Mouse (Mus musculus) adrenal gland, adult 2 months (tissue): ENCODE results near the gene Sh2b3. TPM values are rescaled to one million over a fixed set of nuclear protein-coding genes. Genes with fewer than 3 reads are reported as not detected.

Source experiments
- DNase-seq: peaks from one replicate; pipeline ENCODE4 v3.0.0; 2021
- polyA plus RNA-seq: library from polyadenylated mRNA; depleted of rRNA; stranded (reverse); fragments of >200 nt; gene quantifications from 2 replicates; pipeline ENCODE4 v1.2.3, GENCODE M21; 2012
- total RNA-seq, 2 experiments: library from RNA; stranded (reverse); gene quantifications; 2 replicates each; pipeline ENCODE4 v1.2.3; 2021

Gene Sh2b3
- total and polyA plus RNA-seq, 3 experiments, result 28.8 to 147 (median 32.1) TPM

DNA sequence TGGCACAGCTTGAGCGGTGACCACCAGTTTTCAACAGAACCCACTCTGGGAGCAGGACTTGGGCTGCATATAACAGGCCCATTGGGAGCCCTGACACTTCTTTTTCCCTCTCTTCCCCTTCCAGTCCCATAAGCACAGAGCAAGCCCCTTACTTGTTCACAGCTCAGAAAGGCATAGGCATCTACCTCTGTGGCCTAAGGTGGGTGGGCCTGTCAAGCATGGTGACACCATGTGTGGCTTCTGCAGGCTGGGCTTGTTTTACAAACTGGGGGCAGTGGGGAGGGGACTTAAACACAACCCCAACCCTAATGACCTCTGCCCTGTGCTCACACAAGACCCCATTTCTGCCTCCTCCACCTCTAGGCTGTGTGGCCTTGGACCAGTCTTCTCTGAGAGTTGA is 13.8 kb downstream of the Sh2b3 start:
- DNase-seq, result no peak

DNA sequence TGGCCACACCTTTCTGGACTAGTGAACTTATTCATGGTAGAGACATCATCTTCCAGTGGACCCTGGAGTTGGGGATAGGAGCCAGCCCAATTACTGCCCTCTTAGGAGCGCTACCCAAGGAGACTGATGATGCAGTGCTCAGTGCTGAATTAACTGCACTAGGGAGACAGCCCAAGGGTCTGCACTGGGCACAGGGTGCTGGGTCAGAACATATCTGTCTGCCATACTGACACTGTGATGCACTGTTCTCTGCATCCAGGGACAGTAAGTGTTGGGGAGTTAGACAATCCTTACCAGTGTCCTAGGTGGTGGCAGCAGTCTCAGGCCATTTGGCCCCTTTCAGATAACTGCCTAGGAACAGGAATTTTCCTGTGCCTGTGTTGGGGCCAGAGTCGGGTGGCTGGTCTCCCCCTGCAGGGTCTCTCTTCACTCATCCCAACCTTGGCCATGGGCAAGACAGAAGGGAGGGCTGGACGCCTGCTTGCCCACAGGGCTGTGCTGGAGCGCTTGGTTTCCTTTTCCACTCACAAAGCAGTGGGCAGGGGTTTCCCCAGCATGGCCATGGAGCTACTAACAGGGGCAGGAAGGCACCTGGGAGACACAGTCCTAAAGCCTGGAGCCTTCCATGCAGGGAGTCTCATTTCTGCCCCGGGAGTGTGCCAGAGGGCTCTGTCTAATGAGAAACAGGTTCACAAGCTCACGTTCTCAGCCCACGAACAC is 14.5 kb downstream of the Sh2b3 start:
- DNase-seq, result no peak

DNA sequence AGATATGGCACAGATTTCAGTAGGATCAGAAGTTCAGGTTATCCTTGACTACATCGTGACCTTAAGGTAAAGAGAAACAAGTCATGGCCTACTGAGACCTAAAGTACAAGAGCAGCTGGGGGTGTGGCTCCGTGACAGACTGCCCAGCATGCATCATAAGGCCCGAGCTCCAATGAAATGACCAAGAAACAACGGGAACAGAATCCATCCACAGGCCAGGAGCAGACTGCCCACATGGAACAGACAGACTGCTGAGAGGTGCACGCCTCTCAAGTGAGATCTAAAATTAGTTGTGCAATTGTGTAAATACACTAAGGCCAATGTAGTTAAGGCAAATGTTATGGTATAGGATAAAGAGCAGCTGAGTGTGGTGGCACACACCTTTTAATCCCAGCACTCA is 15.9 kb downstream of the Sh2b3 start:
- no peak for DNase-seq

DNA sequence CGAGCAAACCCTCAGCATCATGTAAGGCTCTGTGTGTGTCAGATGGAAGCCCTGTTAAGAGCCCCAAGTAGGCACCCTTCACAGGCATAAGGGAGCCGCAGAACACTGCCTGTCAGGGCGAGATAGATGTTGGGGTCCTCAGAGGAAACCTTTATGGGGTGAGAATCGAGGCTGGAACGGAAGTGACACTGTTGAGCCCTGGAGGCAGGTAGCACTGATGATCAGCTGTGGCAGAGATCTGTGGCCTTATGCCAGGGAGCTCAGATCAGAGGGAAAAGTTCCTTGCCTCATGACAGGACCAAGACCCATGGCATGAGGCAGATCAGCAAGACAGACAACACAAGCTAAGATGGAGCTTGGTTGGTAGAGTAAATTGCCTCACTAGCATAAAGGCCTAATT is 16.3 kb downstream of the Sh2b3 start:
- no peak for DNase-seq

DNA sequence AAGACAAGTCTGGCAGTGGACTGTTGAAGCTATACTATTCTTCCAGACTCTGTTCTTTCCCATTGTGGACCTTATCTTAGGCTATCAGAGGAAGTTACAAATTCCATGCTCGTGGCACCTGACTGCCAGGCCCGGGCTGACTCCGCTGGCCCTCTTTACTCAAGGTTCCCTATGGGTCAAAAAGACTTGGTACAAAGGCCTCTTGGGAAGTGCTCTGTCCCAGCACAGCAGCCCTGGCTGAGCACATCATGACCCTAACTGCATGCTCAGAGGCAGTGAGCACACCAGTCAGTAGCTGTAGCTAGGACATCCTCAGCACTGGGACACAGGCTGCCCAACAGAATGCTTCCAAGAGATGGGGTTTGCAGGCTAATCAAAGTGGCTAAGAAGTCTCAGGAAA is 16.8 kb downstream of the Sh2b3 start:
- no peak for DNase-seq

DNA sequence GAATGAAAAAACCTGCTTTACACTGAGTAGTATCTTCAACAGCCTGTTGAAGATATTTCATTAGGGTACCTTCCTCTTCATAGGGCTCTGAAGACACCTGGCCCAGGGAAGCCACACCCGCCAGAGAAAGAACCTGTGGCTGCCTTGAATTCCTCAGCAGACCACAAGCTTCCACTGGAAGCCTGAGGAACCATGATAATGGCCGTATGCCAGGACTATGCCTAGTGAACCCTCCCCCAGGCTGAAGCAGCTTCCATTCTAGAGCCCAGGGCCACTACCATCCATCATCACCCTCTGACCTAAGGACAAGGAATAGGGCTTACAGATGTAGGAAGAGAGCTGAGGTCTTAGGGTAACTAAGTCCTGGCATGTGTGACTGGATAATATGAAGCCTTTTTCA is 17.3 kb downstream of the Sh2b3 start:
- DNase-seq, result peak; percentile 57

DNA sequence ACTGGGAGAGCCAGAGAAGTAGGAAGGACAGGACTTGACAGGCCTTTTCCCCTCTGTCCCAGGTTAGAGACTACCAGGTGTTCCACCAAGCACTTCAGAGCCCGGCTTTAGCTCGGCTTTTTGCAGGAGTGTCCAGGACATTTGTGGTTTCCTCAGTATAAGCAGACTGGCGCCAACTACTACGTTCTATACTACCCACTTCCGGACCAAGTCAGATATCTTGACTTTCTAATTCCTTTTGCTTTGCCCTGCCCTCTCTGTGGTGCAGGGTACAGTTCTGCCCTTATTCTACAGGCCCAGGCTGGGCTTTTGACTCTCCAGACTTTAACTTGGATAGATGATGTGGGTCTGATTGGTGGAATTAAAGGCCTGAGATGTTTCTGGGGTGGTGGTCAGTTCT is 17.9 kb downstream of the Sh2b3 start:
- no peak for DNase-seq

DNA sequence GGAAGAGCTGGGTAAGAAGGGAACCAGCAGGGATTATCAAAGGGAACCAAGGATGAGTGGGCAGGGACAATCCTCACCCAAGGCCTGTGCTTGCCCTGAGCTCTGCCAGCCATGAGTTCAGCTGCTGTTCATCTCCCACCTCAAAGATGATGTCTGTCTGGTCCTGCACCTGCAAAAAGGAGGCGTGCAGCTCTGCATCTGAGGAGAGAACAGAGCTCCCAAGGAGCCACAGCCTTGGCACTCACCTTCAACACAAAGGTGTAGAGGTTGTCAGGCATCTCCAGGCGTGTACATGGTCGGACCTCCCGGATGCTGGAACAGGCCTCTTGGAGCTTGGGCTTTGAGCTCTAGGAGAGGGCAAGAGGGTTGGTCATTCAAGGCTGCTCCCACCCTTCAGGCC is 18.6 kb downstream of the Sh2b3 start:
- no peak for DNase-seq

DNA sequence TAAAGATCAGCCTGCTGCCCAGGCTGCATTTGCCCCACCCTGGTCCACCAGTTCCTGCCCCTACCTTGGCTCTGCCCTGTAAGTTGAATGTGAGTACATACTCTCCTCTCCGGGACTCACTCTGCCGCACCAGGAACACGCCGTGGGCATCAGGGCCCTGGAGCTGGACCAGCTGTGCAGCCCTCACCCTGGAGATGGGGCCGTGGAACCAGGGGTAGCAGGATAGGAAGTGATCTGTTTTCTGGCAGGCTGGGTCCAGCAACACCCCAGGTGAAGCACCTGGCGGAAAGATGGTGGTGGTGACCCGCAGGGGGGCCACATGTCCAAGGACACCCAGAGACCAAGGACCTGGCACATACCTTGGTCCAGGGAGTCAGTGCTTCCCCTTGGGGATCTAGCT is 19.0 kb downstream of the Sh2b3 start:
- no peak for DNase-seq

DNA sequence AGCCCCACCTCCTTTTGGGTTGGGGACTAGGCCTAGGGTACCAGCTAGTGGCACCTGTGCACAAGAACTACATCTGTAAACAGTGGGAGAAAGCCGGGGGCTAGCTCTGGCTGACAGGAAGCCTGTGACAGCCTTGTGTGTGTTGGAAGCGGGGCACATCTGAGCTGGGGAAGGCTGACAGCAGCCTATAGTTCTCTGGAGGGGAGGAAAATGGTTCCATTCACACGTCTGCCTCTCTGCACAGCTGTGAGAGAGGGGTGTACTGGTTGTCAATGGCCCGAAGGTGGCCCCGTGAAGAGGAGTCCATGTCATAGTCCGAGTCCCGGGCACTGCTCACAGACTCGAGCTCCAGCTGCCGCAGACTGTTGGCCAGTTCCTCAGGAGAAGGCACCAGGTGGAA is 19.9 kb downstream of the Sh2b3 start:
- DNase-seq, result no peak

DNA sequence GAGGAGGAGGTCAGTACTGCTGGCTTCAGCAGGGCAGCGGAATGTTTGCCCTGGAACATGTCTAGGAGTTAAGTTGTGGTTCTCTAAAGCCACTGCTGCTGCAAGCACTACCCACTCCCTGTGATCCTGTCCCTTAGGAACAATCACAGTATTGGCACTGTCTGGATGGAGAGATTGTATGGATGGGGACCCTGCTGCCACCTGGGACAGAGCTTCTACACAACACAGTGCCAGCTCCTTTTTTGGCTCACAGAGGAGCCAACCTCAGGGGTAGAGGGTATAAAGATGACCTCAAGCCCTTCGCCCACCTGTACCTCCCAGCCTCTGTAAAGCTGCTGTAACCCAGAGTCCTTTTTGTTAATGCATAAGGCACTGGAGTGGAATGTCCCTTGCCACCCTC is 20.8 kb downstream of the Sh2b3 start:
- no peak for DNase-seq

DNA sequence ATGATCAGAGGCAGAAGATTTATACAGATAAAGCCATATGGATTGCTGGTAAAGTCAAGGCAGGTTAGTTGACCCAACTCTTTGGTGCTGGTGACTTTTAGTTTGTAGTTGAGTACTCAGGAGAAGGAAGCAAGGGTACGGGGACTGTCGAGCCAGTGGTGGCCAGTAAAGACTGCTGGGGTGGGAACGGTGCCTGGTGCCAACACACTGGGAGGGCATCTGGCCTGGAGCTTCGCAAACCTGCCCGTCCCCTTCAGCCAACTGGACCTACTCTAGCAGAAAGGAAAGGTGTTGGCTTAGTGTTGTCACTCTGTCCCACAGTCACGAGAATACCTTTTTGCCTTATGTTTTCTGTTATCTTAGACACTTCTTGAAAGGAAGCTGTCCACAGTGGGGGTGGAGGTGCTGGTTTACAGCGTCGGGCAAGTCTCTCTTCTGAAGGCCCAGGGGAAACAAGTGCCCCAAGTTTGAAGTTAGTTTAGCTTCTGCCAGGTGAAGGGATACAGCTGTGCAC is 21.5 kb downstream of the Sh2b3 start:
- DNase-seq, result no peak

DNA sequence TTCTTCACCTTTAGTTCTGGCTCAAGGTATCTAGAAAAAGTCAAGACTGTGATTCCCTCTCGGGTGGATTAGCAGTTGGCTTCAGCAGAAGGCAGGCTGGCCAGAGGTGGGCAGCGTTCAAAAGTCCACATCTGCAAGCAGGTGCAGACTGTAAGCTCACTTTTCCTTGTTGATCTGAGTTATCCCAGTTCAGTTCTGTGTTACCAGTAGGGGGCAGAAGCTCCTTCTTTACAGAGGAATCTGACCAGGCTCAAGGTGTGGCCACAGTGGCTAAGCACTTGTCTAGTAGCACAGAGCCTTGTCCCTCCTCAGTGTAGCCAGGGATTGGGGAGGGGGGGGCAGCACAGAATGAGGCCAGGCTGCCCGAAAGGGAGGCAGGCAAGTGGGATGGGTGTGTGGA is 22.4 kb downstream of the Sh2b3 start:
- peak; percentile 69 for DNase-seq

DNA sequence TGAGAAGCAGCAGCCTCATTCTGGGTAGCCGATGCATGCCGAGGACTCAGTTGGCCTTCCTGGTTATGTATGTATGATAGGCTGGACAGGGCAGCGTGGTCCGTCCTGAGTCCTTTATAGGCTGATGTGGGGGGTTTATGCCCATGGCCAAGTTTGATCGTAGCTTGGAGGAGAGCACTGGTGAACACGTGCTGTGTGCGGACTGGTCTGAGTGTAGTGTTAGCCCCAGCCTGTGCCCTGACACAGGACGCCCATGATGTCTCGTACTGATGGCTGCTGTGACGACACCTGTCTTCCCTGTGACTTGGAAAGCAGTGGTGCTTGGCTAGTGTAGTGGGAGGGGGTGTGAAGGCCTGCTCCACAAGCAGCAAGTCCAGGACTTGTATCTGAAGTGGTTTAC is 23.7 kb downstream of the Sh2b3 start:
- no peak for DNase-seq

DNA sequence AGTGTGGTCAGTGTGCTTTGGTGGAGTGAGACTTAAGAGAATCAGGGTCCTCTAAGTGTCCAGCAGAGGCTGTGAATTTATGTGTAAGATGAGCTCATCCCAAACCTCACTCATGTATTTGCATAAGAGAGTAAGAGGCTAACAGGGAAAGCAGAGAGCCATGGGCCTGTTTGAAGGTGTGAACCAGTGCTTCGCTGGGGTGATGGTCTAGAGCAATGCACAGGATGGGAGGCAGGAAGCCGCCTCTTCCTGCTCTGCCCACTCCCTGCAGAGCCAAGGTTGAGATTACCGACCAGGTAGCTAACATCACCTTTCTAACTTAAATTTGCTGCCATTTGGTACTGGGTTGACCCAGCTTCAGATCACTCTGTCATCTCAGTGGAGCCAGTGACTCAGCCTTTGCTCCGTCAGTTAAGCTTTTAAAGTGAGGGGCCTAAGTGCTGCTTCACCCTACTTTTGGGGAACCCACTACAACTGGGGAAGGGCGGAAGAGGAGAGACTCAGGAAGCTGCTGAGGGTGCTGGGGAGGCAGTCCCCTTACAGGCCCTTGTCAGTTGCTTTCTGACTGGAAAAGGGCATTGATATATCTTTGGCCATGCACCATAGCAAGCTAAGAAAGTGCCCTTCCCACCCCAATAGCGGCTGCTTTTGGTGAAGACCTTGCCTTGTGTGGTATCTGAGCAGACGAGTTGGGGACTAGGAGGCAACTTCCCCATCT is 24.8 kb downstream of the Sh2b3 start:
- no peak for DNase-seq

DNA sequence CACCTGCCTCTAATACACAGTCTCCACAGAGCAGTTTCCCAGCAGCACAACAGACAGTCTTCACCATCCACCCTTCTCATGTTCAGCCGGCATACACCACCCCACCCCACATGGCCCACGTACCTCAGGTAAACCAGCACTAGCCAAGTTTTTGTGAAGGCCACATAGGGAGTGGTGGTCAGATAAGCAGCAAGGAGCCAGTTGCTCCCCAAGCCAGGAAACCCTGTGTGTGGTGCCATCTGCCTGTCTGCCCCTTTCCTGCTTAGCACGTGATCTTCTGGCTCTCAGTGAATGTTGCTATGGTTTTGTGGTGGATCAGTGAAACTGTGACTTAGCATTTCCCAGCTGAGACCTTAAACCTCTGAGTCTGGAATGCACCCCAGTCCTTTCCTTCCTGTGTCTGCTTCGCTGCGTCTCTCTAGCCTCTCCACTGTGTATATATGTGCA is 25.9 kb downstream of the Sh2b3 start:
- no peak for DNase-seq

DNA sequence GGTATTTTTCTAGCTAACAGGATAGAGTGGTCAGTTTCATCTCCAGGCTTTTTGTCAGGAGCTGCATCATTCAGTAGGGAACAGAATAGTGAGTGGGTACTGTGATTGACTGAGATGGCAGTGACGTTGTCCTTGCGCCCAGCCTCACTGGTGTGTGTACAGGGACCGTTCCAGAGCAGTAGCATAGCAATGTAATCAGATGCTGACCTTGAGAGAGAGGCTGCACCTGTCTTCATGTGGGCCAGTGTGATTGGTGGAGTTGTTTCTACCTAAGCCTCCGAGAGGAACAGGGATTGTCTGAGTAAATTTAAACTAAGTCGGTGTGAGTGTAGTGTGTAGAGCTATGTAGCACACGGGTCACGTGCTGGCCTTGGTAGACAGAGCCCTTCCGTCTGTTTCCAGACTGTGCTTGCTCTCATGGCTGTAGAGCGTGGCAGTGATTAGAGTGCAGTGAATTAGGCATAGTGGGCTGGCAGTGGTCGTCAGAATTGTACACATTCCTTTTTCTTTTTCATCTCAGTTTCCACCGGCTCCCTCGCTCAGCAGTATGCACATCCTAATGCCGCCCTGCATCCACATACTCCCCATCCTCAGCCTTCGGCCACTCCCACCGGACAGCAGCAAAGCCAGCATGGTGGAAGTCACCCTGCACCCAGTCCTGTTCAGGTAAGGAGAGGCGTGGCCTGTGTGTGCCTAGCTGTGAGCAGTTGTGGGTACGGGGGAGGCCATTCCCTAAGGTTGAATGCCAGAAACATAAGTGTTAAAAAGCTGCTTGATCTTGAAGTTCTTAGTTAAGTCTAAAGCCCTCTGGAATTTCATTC is 26.9 kb downstream of the Sh2b3 start:
- no peak for DNase-seq

DNA sequence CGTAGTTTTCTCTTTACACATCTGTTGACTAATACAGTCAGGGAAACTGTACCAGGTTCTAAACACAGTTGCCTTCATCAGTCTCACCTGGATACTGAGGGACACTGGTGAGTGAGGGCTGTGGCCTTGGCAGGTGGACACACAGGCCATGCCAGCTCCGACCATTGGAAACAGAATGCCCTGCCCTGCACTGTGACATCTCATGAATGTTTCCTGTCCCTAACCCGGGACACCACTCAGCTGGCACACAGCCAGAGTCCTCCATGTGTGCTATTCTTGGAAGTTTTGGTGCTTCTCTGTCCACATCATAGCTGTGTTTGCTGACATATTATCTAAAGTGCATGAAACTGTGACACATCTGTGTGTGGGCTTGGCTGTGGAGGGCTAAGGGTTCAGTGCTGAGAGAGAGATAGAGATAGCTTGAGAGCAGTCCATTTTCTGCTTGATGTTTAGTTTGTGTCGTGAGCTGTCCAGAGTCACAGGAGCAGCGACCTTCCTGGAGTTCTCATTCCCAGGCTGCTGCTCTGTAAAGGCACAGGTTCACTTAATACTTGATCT is 27.7 kb downstream of the Sh2b3 start:
- DNase-seq, result no peak

DNA sequence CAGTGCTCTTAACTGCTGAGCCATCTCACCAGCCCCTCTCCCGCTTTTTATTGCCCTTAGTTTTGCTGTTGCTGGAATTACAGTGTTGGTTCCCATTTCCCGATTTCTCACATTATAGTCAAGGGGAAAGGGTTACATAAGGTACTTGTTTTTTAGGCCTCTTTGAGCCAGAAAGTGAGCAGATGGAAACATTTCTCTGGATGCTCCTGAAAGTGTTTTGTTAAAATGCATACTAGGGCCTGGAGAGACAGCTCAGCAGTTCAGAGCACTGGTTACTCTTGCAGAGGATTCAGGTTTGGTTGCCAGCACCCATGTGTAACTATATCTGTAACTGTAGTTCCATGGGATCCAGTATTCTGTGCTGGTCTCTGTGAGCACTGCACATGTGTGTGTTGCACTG is 29.2 kb downstream of the Sh2b3 start:
- DNase-seq, result no peak

DNA sequence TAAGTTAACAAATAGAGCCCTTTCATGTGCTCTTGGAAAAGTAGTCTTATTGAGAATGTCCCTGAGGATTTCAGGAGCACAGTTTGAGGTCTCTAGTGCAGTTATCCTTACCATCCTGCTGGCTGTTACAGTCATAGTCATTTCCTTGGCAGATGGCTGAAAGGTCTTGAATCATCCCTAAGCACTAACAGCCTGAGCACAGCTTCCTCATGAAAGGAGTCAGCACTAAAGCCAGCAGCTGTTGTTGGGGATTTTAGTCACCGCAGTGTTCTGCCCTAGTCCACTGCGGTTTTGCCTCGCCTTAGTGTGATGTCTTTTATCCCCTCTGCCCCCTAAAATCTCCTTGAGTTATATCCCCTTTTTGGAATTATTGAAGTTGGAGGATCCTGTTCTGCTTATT is 30.3 kb downstream of the Sh2b3 start:
- no peak for DNase-seq

DNA sequence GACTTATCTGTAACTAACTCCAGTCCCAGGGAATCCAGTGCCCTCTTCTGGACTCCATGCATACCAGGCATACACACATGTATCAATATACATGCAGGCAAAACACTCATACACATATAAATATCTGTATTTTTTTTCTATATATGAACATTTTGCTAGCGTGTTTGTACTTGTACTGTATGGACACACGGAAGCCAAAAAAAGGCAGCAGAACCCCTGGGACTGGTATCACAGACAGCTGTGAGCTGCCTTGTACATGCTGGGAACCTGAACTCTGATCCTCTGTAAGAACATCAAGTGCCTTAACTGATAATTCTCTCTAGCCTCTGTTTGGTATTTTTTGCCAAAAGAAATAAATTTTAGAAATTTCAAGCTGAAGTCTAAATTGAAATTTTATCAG is 39.0 kb downstream of the Sh2b3 start:
- no peak for DNase-seq

DNA sequence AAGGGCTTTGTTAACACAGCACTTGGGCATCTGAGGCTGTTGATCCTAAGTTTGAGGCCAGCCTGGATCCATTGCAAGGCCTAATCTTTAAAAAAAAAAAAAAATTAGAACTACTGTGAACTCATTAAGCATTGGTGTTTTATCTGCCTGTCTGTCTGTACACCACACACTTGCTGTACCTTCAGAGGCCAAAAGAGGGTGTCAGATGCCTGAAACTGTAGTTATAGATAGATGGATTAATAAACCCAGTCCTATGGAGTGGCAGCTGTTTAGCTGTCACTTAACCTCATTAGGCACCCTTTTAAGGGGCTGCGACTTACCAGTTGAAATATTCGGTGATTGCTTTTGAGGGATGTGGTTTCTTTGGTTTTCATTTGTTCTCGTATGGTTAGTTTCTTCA is 41.6 kb downstream of the Sh2b3 start:
- DNase-seq, result no peak

DNA sequence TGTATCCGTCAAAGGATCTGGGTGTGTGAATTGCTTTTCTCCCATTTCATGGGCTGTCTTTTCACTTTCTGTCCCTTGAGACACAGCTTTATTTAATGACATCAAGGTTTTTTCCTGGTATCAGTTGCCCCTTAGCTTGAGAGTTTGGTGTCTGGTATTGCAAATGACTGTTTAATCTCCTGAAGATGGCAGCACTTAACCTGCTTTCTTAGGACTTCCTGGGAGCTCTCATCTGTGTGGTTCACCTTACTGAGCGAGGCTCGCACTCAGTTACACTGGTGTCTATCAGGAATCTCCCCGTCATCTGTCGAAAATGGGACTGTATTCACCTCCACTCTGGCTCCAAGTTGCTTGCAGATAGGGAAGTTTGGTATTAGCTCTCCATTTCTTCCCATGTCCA is 46.4 kb downstream of the Sh2b3 start:
- no peak for DNase-seq
